Mouse (Mus musculus): ENCODE data around the gene Cyp2f2. TPM values are rescaled to one million over a fixed set of nuclear protein-coding genes. Genes with fewer than 3 reads are reported as not detected.

Cyp2f2 gene
- total RNA-seq, 2 experiments from 2014 or later: not detected

GRCm38 (mm10) chr7:27167475-27168094 is 47.9 kb downstream of the Cyp2f2 start:
- no peak for DNase-seq (ENCODE audit: extremely low spot score in 1 of 2, low spot score in 2 of 2)
- intact Hi-C loops (cut with DNase I): loop anchor here (1.0 to 2.0 kb wide), 3 partner anchors 11 to 61 kb away; partner anchors contain the start of genes BC024978, Itpkc and Rab4b
- no peak for TF ChIP-seq CTCF (IDR thresholded peaks at IDR 0.05)
- peak overlapping the region; percentile 98 for H3K27ac ChIP-seq
- peak overlapping the region; percentile 71 for H3K4me3 ChIP-seq

- Histone ChIP-seq H3K27ac (no peak overlapping the region), H3K4me3 (no peak overlapping the region)
- TF ChIP-seq CTCF (IDR thresholded peaks at IDR 0.05): no peak
- intact Hi-C loops (cut with DNase I): no loop called here
- no peak for DNase-seq (ENCODE audit: extremely low spot score in 1 of 2, low spot score in 2 of 2)
These were observed 48.7 kb downstream of the Cyp2f2 start for GRCm38 (mm10) chr7:27168371-27168770.

GRCm38 (mm10) chr7:27170981-27171380 is 51.3 kb downstream of the Cyp2f2 start:
- no peak for TF ChIP-seq CTCF (IDR thresholded peaks at IDR 0.05)
- intact Hi-C loops (cut with DNase I): no loop called here
- Histone ChIP-seq H3K27ac (no peak overlapping the region), H3K4me3 (no peak overlapping the region)
- no peak for DNase-seq (ENCODE audit: extremely low spot score in 1 of 2, low spot score in 2 of 2)

- TF ChIP-seq CTCF (IDR thresholded peaks at IDR 0.05): no peak
- no peak overlapping the region for H3K27ac ChIP-seq
- H3K4me3 ChIP-seq: no peak overlapping the region
- no peak for DNase-seq (ENCODE audit: extremely low spot score in 1 of 2, low spot score in 2 of 2)
- intact Hi-C loops (cut with DNase I): no loop called here
These were observed 54.8 kb downstream of the Cyp2f2 start for GRCm38 (mm10) chr7:27174496-27174895.

- no peak overlapping the region for H3K27ac ChIP-seq
- TF ChIP-seq CTCF (IDR thresholded peaks at IDR 0.05): no peak
- no peak for DNase-seq (ENCODE audit: extremely low spot score in 1 of 2, low spot score in 2 of 2)
- H3K4me3 ChIP-seq: no peak overlapping the region
- intact Hi-C loops (cut with DNase I): no loop called here
These were observed 55.2 kb downstream of the Cyp2f2 start for GRCm38 (mm10) chr7:27174896-27175295.

GRCm38 (mm10) chr7:27177942-27178323 is 58.2 kb downstream of the Cyp2f2 start:
- no peak for DNase-seq (ENCODE audit: extremely low spot score in 1 of 2, low spot score in 2 of 2)
- Histone ChIP-seq H3K4me3 (peak overlapping the region; percentile 80), H3K27ac (peak overlapping the region; percentile 95)
- no peak for TF ChIP-seq CTCF (IDR thresholded peaks at IDR 0.05)
- intact Hi-C loops (cut with DNase I): loop anchor here (1.0 kb wide), 1 partner anchor 11 kb away; no protein-coding TSS in a partner anchor

GRCm38 (mm10) chr7:27178324-27179216 is 58.9 kb downstream of the Cyp2f2 start, which contains the start of gene Rab4b:
TSS of gene Rab4b (minus strand) at chr7:27178896.
- intact Hi-C loops (cut with DNase I): loop anchor here (1.0 kb wide), 1 partner anchor 11 kb away; no protein-coding TSS in a partner anchor
- TF ChIP-seq CTCF (IDR thresholded peaks at IDR 0.05): peak; percentile 63
- peak; percentile 98 to 99 for DNase-seq (ENCODE audit: extremely low spot score in 1 of 2, low spot score in 2 of 2)

GRCm38 (mm10) chr7:27179217-27179918 is 59.7 kb downstream of the Cyp2f2 start:
- TF ChIP-seq CTCF (IDR thresholded peaks at IDR 0.05): no peak
- H3K4me3 ChIP-seq: peak overlapping the region; percentile 80
- peak overlapping the region; percentile 66 for H3K27ac ChIP-seq
- DNase-seq (ENCODE audit: extremely low spot score in 1 of 2, low spot score in 2 of 2): no peak
- intact Hi-C loops (cut with DNase I): no loop called here

More at GRCm38 (mm10) chr7:27178324-27179216, 58.9 kb downstream of the Cyp2f2 start, which contains the start of gene Rab4b:
- Histone ChIP-seq H3K4me3 (peak within 1 kb of the TSS; percentile 80), H3K27ac (peak within 1 kb of the TSS; percentile 95)

GRCm38 (mm10) chr7:27180036-27180435 is 60.3 kb downstream of the Cyp2f2 start:
- TF ChIP-seq CTCF (IDR thresholded peaks at IDR 0.05): no peak
- H3K4me3 ChIP-seq: no peak overlapping the region
- no peak for DNase-seq (ENCODE audit: extremely low spot score in 1 of 2, low spot score in 2 of 2)
- H3K27ac ChIP-seq: no peak overlapping the region
- intact Hi-C loops (cut with DNase I): loop anchor here (2.0 kb wide), 1 partner anchor 15 kb away; the partner anchor contains the start of gene BC024978

GRCm38 (mm10) chr7:27180837-27181695 is 61.4 kb downstream of the Cyp2f2 start, which contains the start of the genes Gm21983 and Mia:
TSS of gene Gm21983 (minus strand) at chr7:27181086.
TSS of gene Mia (minus strand) at chr7:27181157.
- no peak for TF ChIP-seq CTCF (IDR thresholded peaks at IDR 0.05)

More at GRCm38 (mm10) chr7:27180837-27181695, 61.4 kb downstream of the Cyp2f2 start, which contains the start of the genes Gm21983 and Mia:
- DNase-seq (ENCODE audit: extremely low spot score in 1 of 2, low spot score in 2 of 2): no peak
- Histone ChIP-seq H3K27ac (no peak within 1 kb of the TSS), H3K4me3 (no peak within 1 kb of the TSS)
- intact Hi-C loops (cut with DNase I): loop anchor here (2.0 kb wide), 1 partner anchor 14 kb away; the partner anchor contains the start of gene BC024978

All from left cerebral cortex, adult 2 months (tissue).